Mouse (Mus musculus): ENCODE measurements at regions not wholly inside any gene's neighbourhood (a gene's known extent, or its start where the extent isn't known, plus 50 kb on each side); places are given as distances from the start of the nearest gene placed in this dataset.
A peak's percentile ranks its signal among the peaks of the same experiment; 100 is the strongest.

DNA sequence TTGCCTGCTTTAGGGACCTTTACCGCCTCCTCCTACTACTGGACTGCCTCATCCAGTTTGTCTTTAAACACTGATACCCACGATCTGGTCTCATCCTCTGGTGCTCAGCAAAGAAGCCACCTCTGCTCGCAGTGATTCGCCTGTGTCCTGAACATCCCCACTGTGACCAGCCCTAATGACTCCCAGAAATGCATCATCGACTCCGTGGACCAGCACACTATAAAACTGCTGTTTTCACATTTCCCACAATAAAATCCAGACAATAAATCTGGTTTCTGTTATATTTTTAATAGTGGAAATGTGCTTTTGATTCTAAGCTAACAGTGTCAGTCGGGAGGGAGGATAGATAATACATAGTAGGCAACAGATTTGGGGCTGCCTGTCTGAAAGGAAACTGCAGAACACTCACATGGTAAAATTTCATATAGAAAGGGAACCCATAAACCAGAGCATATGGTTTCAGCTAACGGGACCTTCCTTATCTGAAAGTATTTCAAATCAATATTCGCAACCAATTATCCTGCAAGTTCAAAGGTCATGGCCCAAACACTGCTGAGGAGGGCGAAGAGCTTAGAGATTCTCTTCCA is 233.7 kb upstream of the Cxadr start:
- no peak for ATAC-seq
- WGBS, result 89% methylated on average over 10 of the region's 10 CpGs
- no peaks in the 10 kb centered on the region for H3K36me3 ChIP-seq (ENCODE audit: control insufficient read depth, insufficient read depth)
- no peaks in the 10 kb centered on the region for H3K27me3 ChIP-seq (replicated peaks; ENCODE audit: control insufficient read depth, insufficient read depth, low read length)
- no peak overlapping the region for H3K9ac ChIP-seq (replicated peaks; ENCODE audit: low read depth, low read length)
- H3K27ac ChIP-seq (ENCODE audit: low read length), result no peak overlapping the region
- no peak overlapping the region for H3K4me2 ChIP-seq (ENCODE audit: low read length)
- no peaks in the 10 kb centered on the region for H3K4me1 ChIP-seq (replicated peaks; ENCODE audit: control insufficient read depth, insufficient read depth, low read length)
- H3K4me3 ChIP-seq (replicated peaks; ENCODE audit: low read length), result no peak overlapping the region
- no peaks in the 10 kb centered on the region for H3K9me3 ChIP-seq (ENCODE audit: control insufficient read depth, low read length)

DNA sequence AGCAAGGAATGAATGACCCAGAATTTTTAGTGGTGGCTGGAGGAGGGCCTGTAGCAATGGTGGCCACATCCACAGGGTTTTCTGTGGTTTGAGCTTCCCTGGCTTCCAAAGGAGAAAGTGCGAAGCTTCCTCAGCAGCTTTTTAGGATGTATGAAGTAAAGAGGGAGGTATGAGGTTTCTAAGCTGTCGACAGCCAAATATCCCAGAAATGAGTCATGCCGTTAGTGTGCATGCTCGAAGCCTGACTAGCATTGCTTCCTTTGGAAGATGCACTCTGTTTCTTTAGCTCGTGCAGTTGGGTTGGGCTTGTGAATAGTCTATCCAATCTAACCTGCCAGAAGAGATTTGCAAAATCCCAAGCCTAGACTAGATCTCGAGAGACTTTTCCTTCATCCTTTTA is 240.8 kb upstream of the Cxadr start:
- no peaks in the 10 kb centered on the region for H3K36me3 ChIP-seq (ENCODE audit: control insufficient read depth, insufficient read depth)
- H3K27ac ChIP-seq (ENCODE audit: low read length), result no peak overlapping the region
- H3K27me3 ChIP-seq (replicated peaks; ENCODE audit: control insufficient read depth, insufficient read depth, low read length), result no peaks in the 10 kb centered on the region
- H3K9ac ChIP-seq (replicated peaks; ENCODE audit: low read depth, low read length), result no peak overlapping the region
- no peaks in the 10 kb centered on the region for H3K9me3 ChIP-seq (ENCODE audit: control insufficient read depth, low read length)
- 90% methylated on average over 6 of the region's 6 CpGs for WGBS
- H3K4me3 ChIP-seq (replicated peaks; ENCODE audit: low read length), result no peak overlapping the region
- ATAC-seq, result no peak
- no peaks in the 10 kb centered on the region for H3K4me1 ChIP-seq (replicated peaks; ENCODE audit: control insufficient read depth, insufficient read depth, low read length)
- no peak overlapping the region for H3K4me2 ChIP-seq (ENCODE audit: low read length)

DNA sequence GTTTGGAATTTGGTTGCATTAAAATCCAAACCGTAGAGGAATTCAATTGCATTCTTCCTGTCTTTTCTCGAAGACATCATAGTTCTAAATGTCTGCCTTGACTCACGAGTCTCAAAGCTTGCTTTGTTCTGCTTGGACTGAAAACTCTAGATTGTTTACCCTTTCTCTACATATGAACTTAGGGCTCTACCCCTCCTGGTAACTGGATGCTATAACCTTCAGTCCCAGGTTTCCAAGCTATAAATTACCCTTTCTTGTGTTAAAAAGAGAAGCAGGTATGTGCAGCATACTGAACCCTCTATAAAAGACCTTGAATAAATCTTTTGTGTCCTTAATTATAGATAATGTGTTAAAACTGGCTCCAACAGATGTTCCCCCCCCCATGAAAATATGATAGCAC is 243.7 kb upstream of the Cxadr start:
- Histone ChIP-seq H3K4me3 (replicated peaks; ENCODE audit: low read length) (no peak overlapping the region), H3K27ac (ENCODE audit: low read length) (no peak overlapping the region), H3K4me2 (ENCODE audit: low read length) (no peak overlapping the region), H3K36me3 (ENCODE audit: control insufficient read depth, insufficient read depth) (no peaks in the 10 kb centered on the region), H3K27me3 (replicated peaks; ENCODE audit: control insufficient read depth, insufficient read depth, low read length) (no peaks in the 10 kb centered on the region), H3K9me3 (ENCODE audit: control insufficient read depth, low read length) (no peaks in the 10 kb centered on the region), H3K9ac (replicated peaks; ENCODE audit: low read depth, low read length) (no peak overlapping the region), H3K4me1 (replicated peaks; ENCODE audit: control insufficient read depth, insufficient read depth, low read length) (no peaks in the 10 kb centered on the region)
- ATAC-seq, result no peak
- 61% methylated on average over 3 of the region's 3 CpGs for WGBS

DNA sequence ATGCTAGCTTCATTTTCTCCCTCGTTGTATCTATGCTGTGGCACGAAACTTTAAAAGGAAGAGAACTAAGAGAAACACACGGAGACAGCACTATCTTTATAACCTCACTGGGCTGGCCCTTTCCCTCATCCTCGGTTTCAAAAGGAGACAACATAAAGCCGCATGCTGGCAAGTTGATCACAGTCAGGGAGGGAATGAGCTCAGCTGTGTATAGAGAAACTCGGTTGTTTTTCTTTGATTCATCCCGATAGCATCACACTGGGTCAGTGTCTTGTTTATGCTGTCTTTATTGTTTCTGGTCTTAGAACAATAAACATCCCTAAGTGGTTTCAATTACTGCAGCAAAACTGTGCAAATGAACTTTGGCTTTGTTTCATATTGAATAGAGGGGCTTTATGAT is 249.2 kb upstream of the Cxadr start:
- Histone ChIP-seq H3K4me2 (ENCODE audit: low read length) (no peak overlapping the region), H3K27ac (ENCODE audit: low read length) (no peak overlapping the region), H3K9me3 (ENCODE audit: control insufficient read depth, low read length) (0 out of 2 replicates have a peak, but pooled peaks cover 3% of the 10 kb centered on the region), H3K36me3 (ENCODE audit: control insufficient read depth, insufficient read depth) (no peaks in the 10 kb centered on the region), H3K4me1 (replicated peaks; ENCODE audit: control insufficient read depth, insufficient read depth, low read length) (no peaks in the 10 kb centered on the region), H3K9ac (replicated peaks; ENCODE audit: low read depth, low read length) (no peak overlapping the region), H3K27me3 (replicated peaks; ENCODE audit: control insufficient read depth, insufficient read depth, low read length) (no peaks in the 10 kb centered on the region), H3K4me3 (replicated peaks; ENCODE audit: low read length) (no peak overlapping the region)
- no peak for ATAC-seq
- WGBS, result 20% methylated on average over 7 of the region's 7 CpGs

DNA sequence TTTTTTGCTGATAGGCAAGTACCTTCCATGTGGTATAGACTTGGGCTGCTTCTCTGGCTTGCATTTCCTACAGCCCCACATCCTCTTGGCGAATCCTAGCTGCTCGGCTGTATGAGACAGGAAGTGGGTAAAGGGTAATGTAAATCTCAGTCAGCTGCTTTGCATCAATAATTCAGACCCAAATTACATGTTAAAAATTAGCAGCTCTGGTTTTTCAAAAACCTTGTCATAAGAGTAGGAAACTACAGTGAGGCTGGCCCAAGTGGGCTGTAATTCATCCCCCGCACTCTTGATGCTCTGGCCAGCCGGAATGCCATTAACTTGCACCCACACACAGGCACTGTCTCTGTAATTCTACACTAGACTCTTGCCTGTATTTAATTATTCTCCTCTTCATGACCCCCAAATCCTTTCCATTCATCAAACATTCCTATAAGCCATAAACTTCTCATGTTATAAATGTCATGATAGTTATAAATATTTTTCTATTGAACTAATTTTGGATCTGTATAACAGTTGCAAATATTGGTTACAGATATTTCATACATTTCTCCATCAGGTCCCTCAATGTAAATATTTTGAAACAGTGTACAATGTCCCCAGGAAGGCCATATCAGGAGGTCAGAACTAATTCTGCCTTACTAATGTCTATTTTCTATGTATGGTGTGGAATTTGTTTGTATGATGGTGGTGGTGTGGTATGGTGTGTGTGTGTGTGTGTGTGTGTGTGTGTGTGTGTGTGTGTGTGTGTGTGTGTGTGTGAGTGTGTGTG is 261.0 kb upstream of the Cxadr start:
- Histone ChIP-seq H3K4me2 (ENCODE audit: low read length) (no peak overlapping the region), H3K9me3 (ENCODE audit: control insufficient read depth, low read length) (no peaks in the 10 kb centered on the region), H3K27ac (ENCODE audit: low read length) (no peak overlapping the region), H3K27me3 (replicated peaks; ENCODE audit: control insufficient read depth, insufficient read depth, low read length) (no peaks in the 10 kb centered on the region), H3K36me3 (ENCODE audit: control insufficient read depth, insufficient read depth) (no peaks in the 10 kb centered on the region), H3K4me3 (replicated peaks; ENCODE audit: low read length) (no peak overlapping the region), H3K4me1 (replicated peaks; ENCODE audit: control insufficient read depth, insufficient read depth, low read length) (no peaks in the 10 kb centered on the region), H3K9ac (replicated peaks; ENCODE audit: low read depth, low read length) (no peak overlapping the region)
- 89% methylated on average over 4 of the region's 4 CpGs for WGBS
- no peak for ATAC-seq

DNA sequence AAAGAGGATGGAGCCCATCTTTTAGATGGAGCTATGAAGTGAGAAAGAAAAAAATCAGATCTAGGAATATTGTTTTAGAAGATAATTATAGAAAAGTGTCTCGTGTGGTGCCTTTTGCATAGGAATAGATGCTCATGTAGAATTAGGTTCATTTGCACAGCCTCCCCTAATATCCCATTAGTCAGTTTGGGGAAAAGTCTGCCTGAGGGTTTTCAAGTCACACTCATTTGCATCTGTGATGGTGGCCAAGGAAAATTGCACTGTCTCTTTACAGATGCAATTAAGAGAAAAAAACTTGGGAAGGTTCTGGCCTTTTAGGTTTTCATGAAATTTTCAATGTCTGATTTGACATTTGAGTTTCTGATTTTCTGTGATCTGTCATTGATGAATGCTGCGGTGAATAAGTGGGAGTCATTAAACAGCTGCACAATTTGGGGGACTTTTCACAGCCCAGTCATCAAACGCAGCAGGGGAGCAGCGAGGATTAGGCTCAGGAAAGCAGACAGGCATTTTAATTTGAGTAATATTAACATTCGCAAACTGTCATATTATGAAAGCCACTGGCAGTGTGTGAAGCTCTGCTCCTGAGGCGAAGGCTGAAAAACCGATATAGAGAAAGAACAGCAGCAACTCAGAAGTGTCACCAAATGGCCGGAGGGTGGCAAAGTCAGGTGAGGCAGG is 281.5 kb upstream of the Cxadr start:
- Histone ChIP-seq H3K27ac (ENCODE audit: low read length) (peak overlapping the region; percentile 11; the same call in 1 of the 2 replicates), H3K36me3 (ENCODE audit: control insufficient read depth, insufficient read depth) (no peaks in the 10 kb centered on the region), H3K27me3 (replicated peaks; ENCODE audit: control insufficient read depth, insufficient read depth, low read length) (no peaks in the 10 kb centered on the region), H3K4me1 (replicated peaks; ENCODE audit: control insufficient read depth, insufficient read depth, low read length) (no peaks in the 10 kb centered on the region), H3K9me3 (ENCODE audit: control insufficient read depth, low read length) (no peaks in the 10 kb centered on the region), H3K4me2 (ENCODE audit: low read length) (no peak overlapping the region), H3K9ac (replicated peaks; ENCODE audit: low read depth, low read length) (no peak overlapping the region), H3K4me3 (replicated peaks; ENCODE audit: low read length) (no peak overlapping the region)
- 13% methylated on average over 8 of the region's 8 CpGs for WGBS
- ATAC-seq, result peak; percentile 89

DNA sequence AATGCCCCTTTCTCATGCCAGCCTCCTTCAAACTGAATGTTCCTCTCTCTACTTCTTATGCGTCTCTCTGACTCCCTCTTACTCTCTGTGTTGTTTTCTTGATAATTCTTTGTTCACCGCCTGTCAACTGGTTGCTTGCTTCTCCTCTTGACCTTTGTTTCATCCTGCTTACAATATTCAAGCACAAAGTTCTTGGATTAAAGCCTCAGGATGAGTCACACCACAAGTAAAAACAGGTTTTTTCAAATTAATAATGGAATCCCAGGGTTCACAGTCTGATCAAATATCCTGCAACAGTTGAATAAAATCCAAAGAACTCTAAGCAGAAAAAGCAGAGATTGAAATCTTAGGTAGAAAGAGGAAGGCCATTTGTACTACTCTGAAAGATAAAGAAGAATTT is 285.9 kb upstream of the Cxadr start:
- no peak for ATAC-seq
- 0 out of 2 replicates have a peak overlapping the region, but pooled peaks have one; percentile 9 for H3K27ac ChIP-seq (ENCODE audit: low read length)

DNA sequence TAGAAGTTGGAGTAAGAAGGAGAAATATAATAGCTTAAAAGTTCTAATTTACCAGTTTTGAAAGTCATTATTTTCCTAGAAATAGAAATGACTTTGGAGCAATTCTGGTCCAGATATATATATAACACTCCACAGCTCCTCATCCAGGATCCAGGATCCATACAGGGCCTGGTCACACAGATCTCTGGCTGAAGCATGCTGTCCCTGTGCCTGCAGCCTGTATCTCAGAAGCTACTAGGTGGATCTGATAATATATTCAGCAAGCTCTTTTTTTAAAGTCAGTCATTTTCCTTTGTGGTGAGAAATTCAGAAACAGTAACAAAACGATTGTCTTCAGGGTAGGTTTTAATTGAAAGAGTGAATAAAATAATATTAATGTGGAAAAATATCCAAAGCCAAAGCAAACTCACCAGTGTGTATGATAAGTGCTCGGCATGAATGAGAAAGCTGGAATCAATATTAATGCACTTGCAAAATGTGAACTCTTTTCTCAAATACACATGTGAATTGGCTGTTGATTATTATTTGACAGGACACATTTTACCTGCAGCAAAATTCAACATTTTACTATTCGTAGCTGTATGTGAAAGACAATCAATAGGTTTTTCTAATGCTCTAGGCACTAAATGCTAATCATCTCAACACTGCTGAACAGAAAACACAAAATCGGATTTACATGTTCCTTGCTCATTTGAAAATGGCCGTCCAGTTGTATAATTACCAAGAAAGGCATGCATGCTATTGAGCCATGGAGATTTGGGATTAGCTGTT is 288.1 kb upstream of the Cxadr start:
- H3K4me2 ChIP-seq (ENCODE audit: low read length), result no peak overlapping the region
- no peaks in the 10 kb centered on the region for H3K27me3 ChIP-seq (replicated peaks; ENCODE audit: control insufficient read depth, insufficient read depth, low read length)
- no peak overlapping the region for H3K9ac ChIP-seq (replicated peaks; ENCODE audit: low read depth, low read length)
- no peaks in the 10 kb centered on the region for H3K36me3 ChIP-seq (ENCODE audit: control insufficient read depth, insufficient read depth)
- 62% methylated on average over 5 of the region's 5 CpGs for whole genome bisulfite sequencing
- H3K9me3 ChIP-seq (ENCODE audit: control insufficient read depth, low read length), result no peaks in the 10 kb centered on the region
- H3K4me3 ChIP-seq (replicated peaks; ENCODE audit: low read length), result no peak overlapping the region
- H3K4me1 ChIP-seq (replicated peaks; ENCODE audit: control insufficient read depth, insufficient read depth, low read length), result no peaks in the 10 kb centered on the region
- ATAC-seq, result no peak
- H3K27ac ChIP-seq (ENCODE audit: low read length), result no peak overlapping the region

More for the DNA sequence above, 285.9 kb upstream of the Cxadr start:
- Histone ChIP-seq H3K4me2 (ENCODE audit: low read length) (no peak overlapping the region), H3K4me1 (replicated peaks; ENCODE audit: control insufficient read depth, insufficient read depth, low read length) (no peaks in the 10 kb centered on the region), H3K4me3 (replicated peaks; ENCODE audit: low read length) (no peak overlapping the region), H3K36me3 (ENCODE audit: control insufficient read depth, insufficient read depth) (no peaks in the 10 kb centered on the region), H3K9me3 (ENCODE audit: control insufficient read depth, low read length) (no peaks in the 10 kb centered on the region), H3K27me3 (replicated peaks; ENCODE audit: control insufficient read depth, insufficient read depth, low read length) (no peaks in the 10 kb centered on the region), H3K9ac (replicated peaks; ENCODE audit: low read depth, low read length) (no peak overlapping the region)
- 32% methylated on average over 2 of the region's 2 CpGs for WGBS

DNA sequence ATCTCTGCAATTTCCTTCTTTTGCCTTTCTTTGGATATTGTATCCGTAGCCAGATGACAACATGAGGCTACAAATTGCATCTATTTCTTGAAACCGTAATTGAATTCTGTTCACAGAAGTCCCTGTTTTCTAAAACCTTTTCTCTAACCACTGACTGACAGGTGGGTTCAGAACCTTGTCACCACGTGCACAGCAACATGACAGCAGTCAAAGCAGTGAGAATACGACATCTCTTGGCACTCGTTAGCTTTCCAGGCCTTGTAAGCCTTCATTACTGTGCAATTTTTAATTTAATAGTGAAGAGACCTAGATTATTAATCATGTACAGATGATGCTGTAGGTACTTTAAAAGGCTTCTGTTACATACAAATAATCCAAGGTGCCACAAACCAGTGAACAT is 297.3 kb upstream of the Cxadr start:
- H3K9me3 ChIP-seq (ENCODE audit: control insufficient read depth, low read length), result no peaks in the 10 kb centered on the region
- H3K27ac ChIP-seq (ENCODE audit: low read length), result no peak overlapping the region
- no peak overlapping the region for H3K4me2 ChIP-seq (ENCODE audit: low read length)
- WGBS, result 34% methylated on average over 5 of the region's 5 CpGs
- H3K4me1 ChIP-seq (replicated peaks; ENCODE audit: control insufficient read depth, insufficient read depth, low read length), result no peaks in the 10 kb centered on the region
- no peaks in the 10 kb centered on the region for H3K36me3 ChIP-seq (ENCODE audit: control insufficient read depth, insufficient read depth)
- no peaks in the 10 kb centered on the region for H3K27me3 ChIP-seq (replicated peaks; ENCODE audit: control insufficient read depth, insufficient read depth, low read length)
- H3K9ac ChIP-seq (replicated peaks; ENCODE audit: low read depth, low read length), result no peak overlapping the region
- no peak overlapping the region for H3K4me3 ChIP-seq (replicated peaks; ENCODE audit: low read length)
- 0 out of 2 replicates have a peak, but pooled peaks have one; percentile 40 for ATAC-seq

Measured in forebrain, embryonic 16.5 days (tissue).